Mouse (Mus musculus): ENCODE data around the gene Nol7.

The Nol7 gene

GRCm38 (mm10) chr13:43398297-43399080 is at the start of gene Nol7:
Gene Nol7 (plus strand): TSS chr13:43398390.
- peak; percentile 79 for DNase-seq (ENCODE audit: low read depth)

GRCm38 (mm10) chr13:43349376-43349775 is 48.8 kb upstream of the Nol7 start:
- DNase-seq (ENCODE audit: low read depth): no peak

DNA sequence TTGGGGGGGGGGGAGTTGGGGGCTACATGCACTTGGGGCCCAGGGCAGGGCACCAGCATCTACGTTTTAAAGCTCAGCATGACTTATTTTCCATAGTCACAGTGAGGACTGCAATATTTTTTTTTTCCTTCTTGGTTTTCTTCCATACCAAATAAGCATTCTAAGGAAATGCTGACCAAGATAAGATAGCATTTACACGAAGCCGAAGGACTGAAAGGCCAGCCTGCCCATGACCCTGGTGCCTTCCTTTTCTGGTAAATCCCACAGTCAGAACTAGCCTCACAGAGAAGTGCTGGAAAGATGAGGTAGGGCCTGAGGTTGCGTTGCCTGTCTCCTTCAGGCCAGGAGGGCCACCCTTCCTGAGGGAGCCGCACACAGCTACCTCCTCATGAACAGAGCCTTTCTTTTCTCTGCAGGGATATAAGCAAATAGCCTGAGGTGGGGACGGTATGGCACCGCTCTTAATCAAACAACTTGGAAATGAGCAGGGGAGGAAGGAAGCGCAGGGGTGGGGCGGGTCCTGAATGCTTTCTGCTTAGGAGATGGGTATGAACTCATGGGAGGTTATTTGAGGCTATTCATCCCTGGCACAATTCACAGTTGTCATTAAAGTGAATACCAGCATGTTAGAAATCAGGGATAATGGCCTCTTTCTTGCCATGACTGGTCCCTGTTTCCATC is 47.6 kb upstream of the Nol7 start:
- no peak for DNase-seq (ENCODE audit: low read depth)

DNA sequence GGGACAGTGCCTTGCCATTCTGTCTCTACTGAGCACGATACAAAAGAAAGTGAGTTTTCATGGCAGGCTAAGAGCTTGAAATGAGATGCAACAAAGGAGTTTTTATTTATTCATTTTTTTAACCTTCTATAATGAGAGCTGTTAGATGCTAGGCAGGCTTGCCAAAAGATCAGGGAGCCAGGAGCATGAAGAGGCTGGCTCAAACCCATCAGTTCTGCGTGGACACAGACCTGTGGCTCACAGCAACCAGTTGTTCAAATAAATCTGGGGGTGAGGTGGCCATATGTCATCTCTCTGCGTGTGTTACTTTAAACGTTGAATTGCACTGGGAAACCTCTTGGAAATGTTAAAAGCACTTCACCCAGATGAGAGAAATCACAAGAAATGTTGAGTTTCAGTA is 44.8 kb upstream of the Nol7 start:
- no peak for DNase-seq (ENCODE audit: low read depth)

GRCm38 (mm10) chr13:43354362-43354761 is 43.8 kb upstream of the Nol7 start:
- no peak for DNase-seq (ENCODE audit: low read depth)

DNA sequence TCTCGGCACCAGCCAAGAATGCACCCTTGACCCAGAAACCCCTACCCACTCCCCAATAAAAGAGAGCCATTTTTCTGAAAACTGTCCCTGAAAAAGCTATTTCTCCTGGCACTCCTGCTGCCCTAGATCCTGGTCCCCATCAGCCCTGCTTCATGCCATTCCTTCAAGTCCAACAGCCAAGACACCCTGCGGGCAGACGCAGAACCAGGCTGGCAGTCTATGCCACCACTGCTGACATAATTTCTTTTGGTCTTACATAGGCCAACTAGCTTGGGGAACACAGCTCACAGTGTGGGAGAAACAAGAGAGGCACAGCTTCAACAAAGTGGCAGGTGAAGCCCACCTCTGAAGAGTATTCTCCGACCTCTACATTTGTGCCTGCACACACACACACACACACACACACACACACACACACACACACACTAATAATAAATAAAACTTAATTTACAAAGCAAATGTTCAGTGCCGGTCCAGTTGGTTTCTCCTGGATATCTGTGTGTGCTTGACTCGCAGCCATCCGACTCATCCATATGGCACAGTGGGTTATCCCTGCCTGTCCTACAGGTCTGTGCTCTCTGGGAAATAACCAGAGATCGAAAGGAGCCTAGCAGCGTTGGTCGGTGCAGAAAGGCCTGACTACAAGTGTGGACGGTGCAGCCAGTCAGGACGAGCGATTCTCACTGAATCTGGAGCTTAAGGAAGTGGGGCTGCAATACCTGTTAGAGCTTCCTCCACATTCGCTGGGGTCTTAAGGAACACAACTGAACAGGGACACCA is 41.7 kb upstream of the Nol7 start:
- DNase-seq (ENCODE audit: low read depth): no peak

DNA sequence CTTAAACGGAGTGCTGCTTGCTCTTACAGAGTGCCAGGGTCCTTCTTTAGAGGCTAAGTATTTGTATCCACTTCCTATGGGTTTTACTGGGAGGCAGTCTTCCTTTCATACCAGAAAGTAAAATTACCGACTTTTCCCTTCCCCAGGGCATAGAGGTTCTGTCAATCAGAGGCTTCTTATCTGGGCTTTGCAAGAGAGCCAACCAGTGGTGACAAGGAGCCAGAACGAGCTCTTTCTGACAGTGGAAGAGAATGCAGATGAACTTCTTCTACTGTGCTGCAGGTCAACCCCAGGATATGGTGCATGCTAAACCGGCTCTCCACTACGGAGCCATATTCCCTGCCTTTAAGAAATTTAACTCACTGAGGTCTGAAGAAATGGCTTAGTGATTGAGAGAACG is 37.7 kb upstream of the Nol7 start:
- DNase-seq (ENCODE audit: low read depth): no peak

- DNase-seq (ENCODE audit: low read depth): no peak
These were observed 35.8 kb upstream of the Nol7 start for GRCm38 (mm10) chr13:43362353-43362752.

- peak; percentile 47 for DNase-seq (ENCODE audit: low read depth)
These were observed 33.0 kb upstream of the Nol7 start, which contains the start of gene Sirt5 for GRCm38 (mm10) chr13:43364985-43365824. Gene Sirt5 (plus strand): TSS chr13:43365496.

- no peak for DNase-seq (ENCODE audit: low read depth)
These were observed 32.4 kb upstream of the Nol7 start for GRCm38 (mm10) chr13:43365825-43366184.

DNA sequence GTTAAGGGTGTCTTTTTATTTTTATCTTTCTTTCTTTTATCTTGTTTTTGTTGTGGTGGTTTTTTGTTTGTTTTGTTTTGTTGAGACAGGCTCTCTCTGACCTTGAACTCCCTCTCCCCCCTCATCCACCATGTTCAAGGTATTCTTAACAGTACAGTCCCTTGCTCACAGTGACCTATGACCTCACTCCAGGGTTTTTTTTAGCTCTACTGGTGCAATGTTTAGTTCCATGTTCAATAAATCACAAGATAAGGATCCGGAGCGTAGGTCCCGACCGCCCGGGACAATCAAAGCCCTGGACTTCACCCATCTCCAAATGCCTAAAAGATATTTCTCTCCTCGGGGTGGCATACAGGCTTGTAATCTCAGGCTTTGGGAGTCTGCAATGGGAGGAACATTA is 28.1 kb upstream of the Nol7 start:
- no peak for DNase-seq (ENCODE audit: low read depth)

GRCm38 (mm10) chr13:43372892-43373291 is 25.3 kb upstream of the Nol7 start:
- DNase-seq (ENCODE audit: low read depth): no peak

GRCm38 (mm10) chr13:43374205-43374604 is 24.0 kb upstream of the Nol7 start:
- no peak for DNase-seq (ENCODE audit: low read depth)

DNA sequence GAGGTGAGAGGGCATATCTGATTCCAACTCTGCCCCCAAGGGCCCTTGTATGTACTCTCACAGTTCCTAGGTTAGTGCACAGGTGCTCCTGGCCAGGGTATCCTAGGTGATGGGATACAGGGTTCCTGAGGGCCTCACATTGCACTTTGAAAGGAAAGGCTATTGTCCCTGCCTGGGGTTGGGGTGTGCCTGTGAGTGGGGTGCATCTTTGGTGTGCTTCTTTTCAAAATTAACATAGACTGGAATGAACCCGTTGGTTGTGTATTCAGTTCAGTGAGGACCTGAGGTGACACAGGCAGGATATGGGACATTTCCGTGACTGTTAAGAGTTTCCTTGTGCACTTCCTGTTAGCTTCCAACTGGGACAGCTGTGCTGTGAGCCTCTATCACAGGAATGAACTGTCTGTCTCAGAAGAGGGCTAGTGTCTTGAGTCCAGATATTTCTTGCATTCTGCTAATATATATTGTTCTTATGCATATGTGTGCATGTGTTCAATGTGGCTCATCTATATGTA is 23.2 kb upstream of the Nol7 start:
- no peak for DNase-seq (ENCODE audit: low read depth)

DNA sequence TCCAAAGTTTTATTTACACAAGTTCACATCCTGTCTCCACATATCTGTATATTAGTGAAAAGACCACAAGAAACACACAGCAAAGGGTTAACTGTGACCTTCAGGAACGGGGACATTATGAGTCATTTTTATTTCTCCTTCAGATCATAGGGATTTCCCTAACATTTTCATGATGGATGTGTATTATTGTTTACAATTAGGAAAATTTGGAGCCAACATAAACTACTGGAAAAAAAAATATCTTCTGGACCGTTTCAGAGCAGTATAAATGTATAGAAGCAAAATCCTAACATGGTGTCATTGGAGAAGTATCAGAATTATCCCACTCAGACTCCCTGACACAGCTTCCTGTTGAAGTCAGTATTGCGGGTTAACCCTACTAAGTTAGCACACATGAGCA is 18.2 kb upstream of the Nol7 start:
- DNase-seq (ENCODE audit: low read depth): no peak

DNA sequence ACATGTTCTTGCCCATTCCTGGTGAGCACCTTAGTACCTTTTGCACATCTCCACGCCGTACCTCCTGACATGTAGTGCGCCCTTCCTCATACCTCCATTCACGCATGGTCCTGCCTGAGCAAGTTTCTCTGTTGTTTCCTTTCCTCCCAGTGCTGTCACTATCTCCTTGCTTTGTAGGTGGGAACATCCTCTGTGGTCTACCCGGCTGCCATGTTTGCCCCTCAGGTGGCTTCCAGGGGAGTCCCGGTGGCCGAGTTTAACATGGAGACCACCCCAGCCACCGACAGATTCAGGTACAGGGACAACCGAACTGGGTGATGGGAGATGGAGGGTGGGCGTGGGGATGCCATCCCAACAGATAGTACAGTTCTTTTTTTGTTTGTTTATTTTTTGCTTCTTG is 12.9 kb upstream of the Nol7 start:
- no peak for DNase-seq (ENCODE audit: low read depth)

- DNase-seq (ENCODE audit: low read depth): no peak
These were observed 392 bp upstream of the Nol7 start for GRCm38 (mm10) chr13:43397700-43398296.

DNA sequence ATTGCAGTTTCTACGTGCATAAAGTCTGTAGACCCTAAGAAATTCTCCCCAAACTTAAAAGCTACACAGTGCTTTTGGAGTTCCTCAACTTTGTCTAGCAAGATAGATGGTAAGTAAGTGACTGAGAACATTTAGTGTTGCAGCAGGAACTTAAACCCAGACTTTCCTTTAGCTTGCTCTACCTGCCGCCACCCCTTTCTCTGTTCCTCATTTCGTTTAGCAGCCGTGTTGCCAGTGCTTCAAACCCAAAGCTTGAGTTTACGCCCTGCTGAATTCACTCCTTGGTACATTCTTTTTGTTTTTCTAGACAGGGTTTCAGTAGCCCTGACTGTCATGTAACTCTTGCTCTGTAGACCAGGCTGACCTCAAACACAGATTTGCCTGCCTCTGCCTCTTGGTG is 1.4 kb downstream of the Nol7 start:
- DNase-seq (ENCODE audit: low read depth): no peak

DNA sequence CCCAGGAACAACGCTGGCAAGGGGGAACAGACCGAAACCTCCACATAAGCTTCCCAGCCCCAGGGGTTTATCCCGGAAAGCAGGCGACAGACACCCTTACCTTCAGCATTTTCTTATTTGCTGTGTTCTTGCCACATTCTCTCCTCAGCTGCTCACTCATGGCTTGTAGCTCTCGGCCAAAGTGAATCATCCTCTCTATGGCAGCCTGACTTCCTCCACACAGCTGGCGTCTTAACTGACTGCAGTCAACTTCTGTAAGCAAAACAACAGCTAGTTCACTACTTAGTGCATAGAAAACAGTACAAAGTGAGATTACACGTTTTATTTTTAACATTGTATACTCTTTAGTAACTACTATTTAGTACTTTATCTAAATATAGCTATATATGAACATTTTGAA is 14.1 kb downstream of the Nol7 start:
- no peak for DNase-seq (ENCODE audit: low read depth)

GRCm38 (mm10) chr13:43413611-43414010 is 15.4 kb downstream of the Nol7 start:
- no peak for DNase-seq (ENCODE audit: low read depth)

- DNase-seq (ENCODE audit: low read depth): no peak
These were observed 17.1 kb downstream of the Nol7 start for GRCm38 (mm10) chr13:43415249-43415648.
